Mouse (Mus musculus): Measurements from ENCODE around the gene Snx29.
A peak's percentile ranks its signal among the peaks of the same experiment; 100 is the strongest.
"Not testable (repeated sequence)": the region's sequence is repeated elsewhere in the genome, so short reads cannot be mapped to it uniquely, and the experiment has no call there.

Gene Snx29

GRCm38 (mm10) chr16:11322409-11323323 lies at the start of gene Snx29:
Gene Snx29, plus strand, starts transcription at chr16:11322908.
- DNase-seq, result peak; percentile 95

GRCm38 (mm10) chr16:11276888-11277287 lies 45.8 kb upstream of the Snx29 start:
- no peak for DNase-seq

GRCm38 (mm10) chr16:11278778-11279177 lies 43.9 kb upstream of the Snx29 start:
- no peak for DNase-seq

- peak; percentile 9 for DNase-seq
Measured at GRCm38 (mm10) chr16:11282655-11283232, 40.0 kb upstream of the Snx29 start.

GRCm38 (mm10) chr16:11284881-11285280 lies 37.8 kb upstream of the Snx29 start:
- DNase-seq, result no peak

- DNase-seq, result no peak
Measured at GRCm38 (mm10) chr16:11285949-11286348, 36.8 kb upstream of the Snx29 start.

GRCm38 (mm10) chr16:11288873-11289272 lies 33.8 kb upstream of the Snx29 start:
- DNase-seq, result not testable (repeated sequence)

- DNase-seq, result not testable (repeated sequence)
Measured at GRCm38 (mm10) chr16:11295583-11295982, 27.1 kb upstream of the Snx29 start.

- not testable (repeated sequence) for DNase-seq
Measured at GRCm38 (mm10) chr16:11297700-11298099, 25.0 kb upstream of the Snx29 start.

GRCm38 (mm10) chr16:11303741-11304140 lies 19.0 kb upstream of the Snx29 start:
- no peak for DNase-seq

GRCm38 (mm10) chr16:11305531-11305930 lies 17.2 kb upstream of the Snx29 start:
- DNase-seq, result no peak

- no peak for DNase-seq
Measured at GRCm38 (mm10) chr16:11313512-11313911, 9.2 kb upstream of the Snx29 start, which contains the start of gene Tnfrsf17. Gene Tnfrsf17, plus strand, starts transcription at chr16:11313812.

GRCm38 (mm10) chr16:11315786-11316320 lies 6.9 kb upstream of the Snx29 start:
- DNase-seq, result no peak

- no peak for DNase-seq
Measured at GRCm38 (mm10) chr16:11316748-11317147, 6.0 kb upstream of the Snx29 start.

- DNase-seq, result no peak
Measured at GRCm38 (mm10) chr16:11317324-11317723, 5.4 kb upstream of the Snx29 start.

GRCm38 (mm10) chr16:11323324-11324051 lies 780 bp downstream of the Snx29 start:
- DNase-seq, result no peak

GRCm38 (mm10) chr16:11330081-11330800 lies 7.5 kb downstream of the Snx29 start:
- no peak for DNase-seq

- DNase-seq, result no peak
Measured at GRCm38 (mm10) chr16:11331030-11331429, 8.3 kb downstream of the Snx29 start.

- DNase-seq, result no peak
Measured at GRCm38 (mm10) chr16:11343292-11343815, 20.6 kb downstream of the Snx29 start.

GRCm38 (mm10) chr16:11351903-11352302 lies 29.2 kb downstream of the Snx29 start:
- no peak for DNase-seq

GRCm38 (mm10) chr16:11359173-11359572 lies 36.5 kb downstream of the Snx29 start:
- DNase-seq, result no peak

GRCm38 (mm10) chr16:11359919-11360318 lies 37.2 kb downstream of the Snx29 start:
- no peak for DNase-seq

All from cerebellum, adult 9-11 months (tissue).